Mouse (Mus musculus) cortical plate, adult 2 months (tissue): ENCODE results near the gene Cyp51.

Source experiments
- CTCF ChIP-seq: fragments of 200-500 bp; IDR thresholded peaks from 2 replicates; pipeline ENCODE4 v1.5.1; 2011; ENCODE audit warnings: mild to moderate bottlenecking, control low read depth, low read length; ENCODE audit not compliant: insufficient read depth; ENCODE audit errors: extremely low read depth
- POLR2A ChIP-seq: fragments of 200-500 bp; IDR thresholded peaks from 2 replicates; pipeline ENCODE4 v1.6.1; 2011; ENCODE audit warnings: mild to moderate bottlenecking, low read length, control low read depth; ENCODE audit not compliant: insufficient read depth; ENCODE audit errors: extremely low read depth

DNA sequence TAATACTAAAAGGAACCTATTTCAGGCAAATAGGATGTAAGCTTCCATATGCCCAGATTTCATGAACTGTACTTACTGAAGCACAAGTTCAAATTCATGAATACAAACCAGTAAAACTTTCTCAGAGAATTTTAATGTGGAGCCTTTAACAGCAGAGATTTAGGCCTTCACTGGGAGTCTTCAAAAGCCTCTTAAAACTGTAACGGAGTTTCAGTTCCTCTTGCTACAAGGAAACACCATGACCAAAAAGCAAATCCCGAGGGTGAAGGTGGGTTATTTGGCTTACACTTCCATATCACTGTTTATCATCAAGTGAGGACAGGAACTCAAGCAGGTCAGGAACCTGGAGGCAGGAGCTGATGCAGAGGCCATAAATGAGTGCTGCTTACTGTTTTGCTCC is 23.0 kb downstream of the Cyp51 start:
- TF ChIP-seq POLR2A (no peak), CTCF (no peak)
